Mouse (Mus musculus) liver, embryonic 12.5 days (tissue): ENCODE measurements around the gene Cds2. TPM values are rescaled to one million over a fixed set of nuclear protein-coding genes. Genes with fewer than 3 reads are reported as not detected.
"Not testable (repeated sequence)": the region's sequence is repeated elsewhere in the genome, so short reads cannot be mapped to it uniquely, and the experiment has no call there.

Experiments
- ATAC-seq: fragments of 200-750 bp; cut with Nextera tagmentation; 2 replicates; pipeline ENCODE4 v1.8.0; 2017; ENCODE audit warnings: moderate number of reproducible peaks, mild to moderate bottlenecking, moderate library complexity
- H3K27ac ChIP-seq: fragments of 300-500 bp; sonication (generic); 2 replicates; pipeline ENCODE4 v1.5.1; 2016; ENCODE audit warnings: mild to moderate bottlenecking
- H3K27me3 ChIP-seq: fragments of 300-500 bp; sonication (generic); replicated peaks from 2 replicates; pipeline ENCODE4 v1.6.1; 2016; ENCODE audit warnings: mild to moderate bottlenecking, moderate library complexity
- H3K36me3 ChIP-seq: fragments of 300-500 bp; sonication (generic); 2 replicates; pipeline ENCODE4 v1.6.1; 2016; ENCODE audit warnings: mild to moderate bottlenecking, moderate library complexity
- H3K4me1 ChIP-seq: fragments of 300-500 bp; sonication (generic); 2 replicates; pipeline ENCODE4 v1.6.1; 2016
- H3K4me2 ChIP-seq: fragments of 300-500 bp; sonication (generic); 2 replicates; pipeline ENCODE4 v1.6.1; 2016; ENCODE audit warnings: mild to moderate bottlenecking, moderate library complexity
- H3K4me3 ChIP-seq: fragments of 300-500 bp; sonication (generic); 2 replicates; pipeline ENCODE4 v1.5.1; 2016; ENCODE audit warnings: mild to moderate bottlenecking, moderate library complexity
- H3K9ac ChIP-seq: fragments of 300-500 bp; sonication (generic); 2 replicates; pipeline ENCODE4 v1.6.1; 2016; ENCODE audit warnings: mild to moderate bottlenecking, moderate library complexity
- H3K9me3 ChIP-seq: fragments of 300-500 bp; sonication (generic); replicated peaks from 2 replicates; pipeline ENCODE4 v1.6.1; 2016; ENCODE audit warnings: mild to moderate bottlenecking, moderate library complexity
- WGBS: fragments of 180-500 bp; shearing (Covaris S2); methylation state at CpG from one replicate; pipeline ENCODE4 v1.1.7; 2016; ENCODE audit not compliant: insufficient replicate concordance; 5-methylcytosine and 5-hydroxymethylcytosine counted together
- polyA plus RNA-seq: library from polyadenylated mRNA; unstranded; fragments of >200 nt; fragmentation: Nextera tagmentation; extraction: Ambion mirVana; gene quantifications from 2 replicates; pipeline ENCODE4 v1.2.1, GENCODE M21; 2016

Cds2 gene
- 13.7 and 15.4 TPM in 2 replicates for polyA plus RNA-seq

DNA sequence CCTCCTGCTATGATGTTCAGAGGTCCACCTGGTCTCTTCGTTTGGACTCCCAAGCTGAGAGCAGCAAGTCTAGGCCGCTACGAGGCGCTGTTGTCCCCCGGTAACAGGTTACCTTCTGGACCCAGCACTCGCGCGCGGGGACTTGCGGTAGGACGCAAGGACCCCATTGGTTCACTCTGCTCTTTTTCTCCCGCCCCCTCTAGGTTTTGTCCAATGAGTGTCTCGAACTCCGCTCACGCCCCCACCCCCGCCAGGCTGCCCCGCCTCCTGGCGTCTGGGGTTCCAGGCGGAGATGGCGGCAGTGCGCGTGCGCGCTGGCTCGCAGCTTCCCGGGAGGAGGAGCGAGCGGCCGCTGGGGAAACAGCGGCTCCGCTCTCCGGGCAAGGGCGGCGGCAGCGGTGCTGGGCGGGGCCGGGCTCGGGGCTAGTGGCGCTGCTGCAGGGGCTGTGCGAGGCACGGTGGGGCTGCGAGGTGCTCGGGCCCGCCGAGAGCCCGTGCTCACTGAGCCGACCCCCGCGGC, at the start of gene Cds2:
TSS of gene Cds2 (plus strand) at position 270 of the 520 bp plus-strand sequence.
- Histone ChIP-seq H3K27me3 (no peaks in the 10 kb centered on the region), H3K9me3 (no peaks in the 10 kb centered on the region), H3K9ac (peak within 1 kb of the TSS; percentile 91), H3K27ac (peak within 1 kb of the TSS; percentile 90), H3K4me3 (peak within 1 kb of the TSS; percentile 93), H3K4me2 (peak within 1 kb of the TSS; percentile 95), H3K4me1 (peaks cover 28% of the 10 kb centered on the region), H3K36me3 (no peaks in the 10 kb centered on the region)
- WGBS = under 1% methylated on average over 42 of the region's 49 CpGs
- peak; percentile 98 for ATAC-seq

DNA sequence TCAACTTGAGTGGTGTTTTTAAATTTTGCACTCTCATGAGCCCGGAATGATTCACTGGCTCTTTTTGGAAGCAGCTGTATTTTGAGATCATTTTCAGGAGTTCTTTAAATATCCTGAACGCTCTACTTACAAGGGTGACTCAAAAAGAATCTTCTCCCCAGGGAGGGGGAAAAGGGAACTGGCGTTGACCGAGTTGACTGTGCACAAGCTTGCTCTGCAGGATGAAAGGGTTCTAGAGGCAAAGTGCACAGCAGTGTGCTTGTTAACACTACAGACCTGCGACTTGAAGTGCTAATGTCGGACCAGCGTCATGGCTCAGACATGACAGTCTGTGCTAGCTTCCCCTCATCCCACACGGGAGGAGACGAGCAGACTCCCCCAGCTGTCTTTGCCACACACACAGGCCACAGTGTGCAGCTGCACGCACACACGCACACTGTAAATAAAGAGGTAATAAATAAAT, 41.3 kb upstream of the Cds2 start:
- no peaks in the 10 kb centered on the region for H3K36me3 ChIP-seq
- H3K27me3 ChIP-seq = no peaks in the 10 kb centered on the region
- H3K9me3 ChIP-seq = no peaks in the 10 kb centered on the region
- no peak overlapping the region for H3K4me3 ChIP-seq
- no peak for ATAC-seq
- no peak overlapping the region for H3K9ac ChIP-seq
- WGBS = 67% methylated on average over 11 of the region's 11 CpGs
- no peaks in the 10 kb centered on the region for H3K4me1 ChIP-seq
- H3K27ac ChIP-seq = no peak overlapping the region
- no peak overlapping the region for H3K4me2 ChIP-seq

DNA sequence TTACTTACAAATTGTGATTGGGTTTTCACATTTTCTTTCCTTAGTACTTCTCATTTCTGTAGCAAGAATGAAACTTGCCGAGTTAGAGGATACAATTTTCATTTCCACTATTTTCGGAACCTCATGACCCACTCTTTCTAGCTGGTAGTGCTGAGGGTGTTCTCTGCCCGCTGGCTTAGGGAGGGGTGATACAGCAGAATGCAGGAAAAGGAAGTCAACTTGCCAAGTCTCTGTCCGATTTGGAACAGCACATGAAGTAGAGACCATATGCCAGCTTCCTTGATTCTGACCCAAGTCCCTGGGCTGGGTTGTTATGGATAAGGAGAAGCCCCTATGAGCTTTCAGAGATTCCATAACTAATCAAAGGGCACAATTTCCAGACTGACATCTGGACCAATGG, 38.6 kb upstream of the Cds2 start:
- Histone ChIP-seq H3K9ac (no peak overlapping the region), H3K4me1 (no peaks in the 10 kb centered on the region), H3K27ac (no peak overlapping the region), H3K4me2 (no peak overlapping the region), H3K27me3 (no peaks in the 10 kb centered on the region), H3K9me3 (0 out of 2 replicates have a peak, but pooled peaks cover 2% of the 10 kb centered on the region), H3K36me3 (no peaks in the 10 kb centered on the region), H3K4me3 (no peak overlapping the region)
- 60% methylated on average over 4 of the region's 4 CpGs for WGBS
- no peak for ATAC-seq

DNA sequence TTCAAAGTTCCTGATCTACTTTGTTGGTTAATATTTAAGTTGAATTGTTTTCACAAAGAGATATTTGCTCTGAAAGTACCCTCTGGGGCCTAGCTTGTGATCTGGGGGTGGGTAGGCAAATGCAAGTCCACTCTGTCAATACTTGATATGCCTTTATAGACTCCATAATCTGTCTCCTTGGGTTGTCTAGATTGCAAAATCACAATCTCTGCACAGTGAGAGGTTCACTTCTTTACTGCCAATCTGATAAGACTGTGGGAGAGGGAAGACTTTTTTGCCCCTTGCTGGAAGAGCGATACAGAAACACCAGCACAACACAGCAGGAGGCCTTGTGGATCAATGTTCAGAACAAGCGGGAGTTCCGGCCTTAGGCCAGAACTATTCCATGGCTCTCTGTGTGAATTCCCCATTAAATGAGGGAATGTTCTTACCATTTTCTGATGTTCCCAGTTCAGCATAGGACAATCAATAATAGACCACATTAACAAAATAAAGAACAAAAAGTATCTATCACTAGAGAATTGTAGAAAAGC, 30.5 kb upstream of the Cds2 start:
- H3K27ac ChIP-seq = no peak overlapping the region
- no peak for ATAC-seq
- H3K4me3 ChIP-seq = no peak overlapping the region
- no peaks in the 10 kb centered on the region for H3K36me3 ChIP-seq
- no peak overlapping the region for H3K4me2 ChIP-seq
- H3K9me3 ChIP-seq = no peaks in the 10 kb centered on the region
- 0 out of 2 replicates have a peak, but pooled peaks cover 4% of the 10 kb centered on the region for H3K4me1 ChIP-seq
- WGBS = 84% methylated on average over 3 of the region's 3 CpGs
- H3K27me3 ChIP-seq = no peaks in the 10 kb centered on the region
- no peak overlapping the region for H3K9ac ChIP-seq

DNA sequence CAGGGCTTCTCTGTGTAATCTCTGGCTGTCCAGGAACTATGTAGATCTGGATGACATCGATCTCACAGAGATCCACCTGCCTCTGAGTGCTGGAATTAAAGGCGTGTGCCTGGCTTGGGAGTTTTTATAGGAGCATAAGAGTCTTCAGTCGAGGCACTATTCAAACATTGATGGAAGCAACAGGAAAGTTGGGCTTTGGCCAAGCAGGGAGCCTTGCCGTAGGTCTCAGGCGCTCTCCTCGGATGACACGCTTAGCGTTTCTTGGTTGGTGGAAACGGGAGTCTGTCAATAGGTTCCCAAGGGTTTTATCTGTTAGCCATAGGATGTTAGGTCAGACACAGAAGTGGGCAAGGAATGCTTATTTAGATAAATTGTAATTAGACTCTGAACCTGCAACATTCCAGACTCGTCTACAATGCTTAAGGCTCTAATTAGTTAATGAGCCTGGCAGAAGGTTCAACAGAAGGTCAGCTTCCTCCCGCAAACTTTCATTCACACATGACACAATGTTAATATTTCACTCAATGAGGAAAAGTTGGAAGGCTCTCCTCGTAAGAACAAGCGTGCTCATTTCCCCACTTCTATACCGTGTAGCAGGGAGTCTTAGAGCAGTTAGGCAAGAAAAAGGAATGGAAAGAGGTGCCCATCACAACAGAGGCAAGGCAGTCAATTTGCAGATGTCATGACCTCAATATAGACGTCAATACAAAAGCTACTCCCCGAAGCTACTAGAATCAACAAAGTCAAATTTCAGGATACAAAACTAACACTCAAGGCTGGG, 28.8 kb upstream of the Cds2 start:
- H3K27me3 ChIP-seq = no peaks in the 10 kb centered on the region
- no peak overlapping the region for H3K4me2 ChIP-seq
- no peak overlapping the region for H3K9ac ChIP-seq
- H3K4me3 ChIP-seq = no peak overlapping the region
- H3K27ac ChIP-seq = no peak overlapping the region
- H3K4me1 ChIP-seq = 0 out of 2 replicates have a peak, but pooled peaks cover 4% of the 10 kb centered on the region
- WGBS = 68% methylated on average over 16 of the region's 16 CpGs
- ATAC-seq = no peak
- no peaks in the 10 kb centered on the region for H3K9me3 ChIP-seq
- H3K36me3 ChIP-seq = peaks cover 4% of the 10 kb centered on the region; the same call in 1 of the 2 replicates

DNA sequence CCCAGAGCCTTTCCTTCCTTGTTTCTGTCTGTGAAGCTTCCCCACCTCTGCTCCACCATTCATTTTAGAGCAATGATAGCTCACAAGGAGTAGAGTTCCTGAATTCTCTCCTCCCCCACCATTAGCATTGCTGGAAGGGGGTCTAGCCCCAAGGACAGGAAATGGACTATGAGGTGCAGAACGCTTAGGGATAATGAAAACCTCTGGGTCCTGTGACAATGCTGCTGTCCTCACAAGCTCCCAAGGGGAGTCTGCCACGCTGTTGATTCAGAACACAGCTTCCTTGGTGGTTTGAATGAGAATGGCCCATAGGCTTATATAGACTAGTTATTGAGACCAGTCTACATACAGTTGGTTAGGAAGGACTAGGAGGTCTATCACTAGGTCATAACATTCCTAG, 27.7 kb upstream of the Cds2 start:
- Histone ChIP-seq H3K36me3 (peaks cover 9% of the 10 kb centered on the region; the same call in 1 of the 2 replicates), H3K9me3 (no peaks in the 10 kb centered on the region), H3K9ac (no peak overlapping the region), H3K27ac (no peak overlapping the region), H3K27me3 (no peaks in the 10 kb centered on the region), H3K4me2 (no peak overlapping the region), H3K4me1 (0 out of 2 replicates have a peak, but pooled peaks cover 4% of the 10 kb centered on the region), H3K4me3 (no peak overlapping the region)
- WGBS = 30% methylated on average over 2 of the region's 2 CpGs
- no peak for ATAC-seq

DNA sequence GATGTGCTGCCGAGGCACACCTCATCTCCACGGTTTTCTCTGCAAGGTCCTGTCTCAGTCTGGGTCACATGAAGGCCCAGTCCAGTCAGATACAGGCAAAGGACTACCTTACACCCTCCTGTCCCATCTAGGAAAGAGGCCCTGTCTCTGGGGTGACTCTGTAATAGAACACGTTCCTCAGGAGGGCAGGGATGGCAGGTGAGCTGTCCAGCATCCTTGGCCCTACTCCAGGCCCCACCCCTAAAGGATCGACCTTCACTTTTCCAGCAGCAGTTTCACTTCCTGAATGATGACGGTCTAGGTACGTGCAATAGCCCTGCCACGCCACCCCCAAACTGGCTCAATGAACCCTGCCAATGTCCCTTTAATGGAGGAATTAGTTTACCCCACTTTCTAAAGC, 27.0 kb upstream of the Cds2 start:
- no peak for ATAC-seq
- Histone ChIP-seq H3K4me2 (no peak overlapping the region), H3K36me3 (peaks cover 13% of the 10 kb centered on the region), H3K4me1 (peaks cover 8% of the 10 kb centered on the region; the same call in 1 of the 2 replicates), H3K4me3 (no peak overlapping the region), H3K27me3 (no peaks in the 10 kb centered on the region), H3K27ac (no peak overlapping the region), H3K9me3 (no peaks in the 10 kb centered on the region), H3K9ac (no peak overlapping the region)
- 66% methylated on average over 7 of the region's 7 CpGs for WGBS

DNA sequence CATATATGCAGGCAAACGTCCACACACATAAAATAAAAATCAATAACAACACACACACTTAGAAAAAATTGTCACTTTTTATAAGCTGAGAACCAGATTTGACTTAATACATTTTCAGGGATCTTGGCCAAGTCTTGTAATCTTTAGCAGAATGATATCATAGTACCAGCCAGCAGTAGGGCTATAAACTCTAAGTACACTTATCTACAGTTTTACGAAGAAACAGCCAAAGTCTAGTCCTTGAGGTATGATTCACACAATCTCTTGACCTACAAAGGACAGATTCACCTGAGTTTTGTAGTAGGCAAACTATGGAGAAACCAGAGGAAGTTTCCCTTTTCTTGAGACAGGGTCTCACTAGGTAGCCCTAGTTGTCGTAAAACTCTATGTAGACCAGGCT, 23.5 kb upstream of the Cds2 start:
- not testable (repeated sequence) for H3K27ac ChIP-seq, H3K4me1 ChIP-seq, ATAC-seq, H3K4me2 ChIP-seq, H3K9me3 ChIP-seq, H3K27me3 ChIP-seq, H3K9ac ChIP-seq, H3K4me3 ChIP-seq
- 67% methylated on average over 3 of the region's 3 CpGs for WGBS
- peaks cover 48% of the 10 kb centered on the region for H3K36me3 ChIP-seq

DNA sequence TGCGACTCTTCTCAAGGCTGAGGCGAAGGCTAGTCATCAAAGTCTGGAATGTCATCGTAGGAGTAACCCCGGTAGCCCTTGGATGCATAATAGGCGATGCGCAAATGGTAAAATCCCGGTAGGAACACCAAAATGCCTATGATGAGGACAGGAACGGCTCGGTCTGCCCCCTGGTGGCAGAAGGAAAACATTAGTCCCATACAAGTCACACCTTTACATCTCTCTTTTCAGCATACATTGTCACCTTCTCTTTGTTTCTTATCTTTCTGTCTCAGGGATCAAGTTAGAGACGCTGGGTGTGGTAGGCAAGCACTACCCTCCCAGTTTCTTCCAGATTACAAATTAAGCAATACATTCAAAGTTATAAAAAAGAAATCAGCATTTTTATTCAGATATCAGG, 22.5 kb upstream of the Cds2 start:
- not testable (repeated sequence) for H3K4me2 ChIP-seq, H3K27me3 ChIP-seq, H3K4me1 ChIP-seq, H3K9me3 ChIP-seq, H3K4me3 ChIP-seq, H3K9ac ChIP-seq
- Histone ChIP-seq H3K36me3 (peaks cover 58% of the 10 kb centered on the region), H3K27ac (peak overlapping the region; percentile 22; the same call in 1 of the 2 replicates)
- ATAC-seq = peak; percentile 28; the same call in 1 of the 2 replicates
- 28% methylated on average over 10 of the region's 10 CpGs for WGBS

DNA sequence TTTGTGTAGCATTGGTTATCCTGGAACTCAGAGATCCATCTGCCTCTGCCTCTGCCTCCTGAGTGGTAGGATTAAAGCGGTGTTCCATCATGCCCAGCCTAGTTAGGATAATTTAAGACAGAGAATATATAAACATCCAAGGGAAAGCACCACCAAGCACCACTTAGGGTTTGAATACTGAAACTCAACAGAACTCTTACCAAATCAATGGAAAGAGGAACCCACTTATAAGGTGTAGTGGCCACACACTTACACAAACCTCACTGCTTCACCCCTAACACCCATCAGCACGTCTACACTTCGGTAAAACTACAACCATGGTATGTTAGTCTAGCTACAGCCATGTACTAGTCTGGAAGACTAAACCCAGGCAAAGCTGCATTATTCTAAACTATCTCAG, 19.6 kb upstream of the Cds2 start:
- H3K27ac ChIP-seq = no peak overlapping the region
- peaks cover 75% of the 10 kb centered on the region for H3K36me3 ChIP-seq
- no peak overlapping the region for H3K4me3 ChIP-seq
- H3K9ac ChIP-seq = no peak overlapping the region
- WGBS = 90% methylated on average over 3 of the region's 3 CpGs
- peaks cover 27% of the 10 kb centered on the region for H3K4me1 ChIP-seq
- H3K4me2 ChIP-seq = no peak overlapping the region
- no peaks in the 10 kb centered on the region for H3K27me3 ChIP-seq
- H3K9me3 ChIP-seq = no peaks in the 10 kb centered on the region
- ATAC-seq = no peak

DNA sequence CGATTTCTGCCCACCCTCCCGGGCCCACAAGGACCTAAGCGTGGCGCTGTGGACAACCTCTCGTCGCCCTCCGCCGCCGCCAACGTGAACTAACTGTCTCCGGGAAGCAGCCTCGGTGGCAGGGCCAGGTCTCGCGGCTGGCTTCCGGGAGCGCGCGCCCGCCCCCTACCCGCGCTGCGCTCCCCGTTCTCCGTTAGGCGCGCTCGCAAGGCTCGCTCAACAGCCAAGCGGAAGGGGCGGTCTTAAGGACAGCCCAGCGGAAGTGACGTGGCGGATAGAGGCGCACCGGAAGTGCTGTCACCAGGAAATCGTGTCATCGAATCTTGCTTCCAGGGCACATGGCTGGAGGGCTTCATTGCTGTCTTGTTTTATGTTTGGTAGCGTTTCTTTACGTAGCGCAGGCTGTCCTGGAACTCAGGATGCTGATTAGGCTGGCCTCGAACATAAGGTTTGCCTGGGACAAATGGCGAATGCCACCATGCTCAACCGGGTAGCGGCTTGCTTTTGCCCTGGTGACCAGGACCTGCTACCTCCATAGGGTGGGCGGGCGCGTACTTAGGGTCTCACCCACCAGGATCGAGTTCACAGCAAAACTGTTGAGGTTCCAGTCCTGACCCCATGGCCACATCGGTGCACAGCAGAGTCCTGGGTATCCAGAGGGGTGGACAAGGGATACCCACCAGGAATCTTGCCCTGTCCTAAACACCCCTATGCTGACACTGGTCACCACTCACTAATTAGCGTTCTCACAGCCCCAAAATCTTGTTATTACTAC, 15.2 kb upstream of the Cds2 start, which contains the start of gene Tmem230:
TSS of gene Tmem230 (minus strand) at position 269 of the 775 bp plus-strand sequence.
- Histone ChIP-seq H3K27me3 (no peaks in the 10 kb centered on the region), H3K9ac (peak within 1 kb of the TSS; percentile 87), H3K4me1 (peaks cover 52% of the 10 kb centered on the region), H3K9me3 (no peaks in the 10 kb centered on the region), H3K4me2 (peak within 1 kb of the TSS; percentile 90), H3K27ac (peak within 1 kb of the TSS; percentile 89), H3K36me3 (peaks cover 75% of the 10 kb centered on the region), H3K4me3 (peak within 1 kb of the TSS; percentile 71)
- peak; percentile 86 for ATAC-seq
- WGBS = 4% methylated on average over 49 of the region's 50 CpGs
